Mouse (Mus musculus): ENCODE data around the gene Zdhhc13. TPM values are rescaled to one million over a fixed set of nuclear protein-coding genes. Genes with fewer than 3 reads are reported as not detected.

Zdhhc13 gene
- total and polyA plus RNA-seq, 2 experiments from 2014 or later, result 22.6 to 43.3 TPM

- Histone ChIP-seq H3K27ac (no peak overlapping the region), H3K27me3 (ENCODE audit: insufficient read depth, low read length) (no peaks in the 10 kb centered on the region), H3K4me2 (ENCODE audit: low read depth, low read length) (no peak overlapping the region), H3K9ac (replicated peaks; ENCODE audit: low read length) (no peak overlapping the region), H3K9me3 (ENCODE audit: low read length) (no peaks in the 10 kb centered on the region), H3K36me3 (ENCODE audit: insufficient read depth, low read length) (no peaks in the 10 kb centered on the region), H3K4me1 (ENCODE audit: insufficient read depth, low read length) (no peaks in the 10 kb centered on the region), H3K4me3 (ENCODE audit: low read length) (no peak overlapping the region)
- WGBS, result 73% methylated on average over 1 of the region's 1 CpGs
- ATAC-seq (no peak), DNase-seq (ENCODE audit: low spot score) (no peak)
- TF ChIP-seq CTCF (IDR thresholded peaks at IDR 0.05; ENCODE audit: low read depth), result no peak
Observed at GRCm38 (mm10) chr7:48860948-48861347, 72.1 kb downstream of the Zdhhc13 start.

DNA sequence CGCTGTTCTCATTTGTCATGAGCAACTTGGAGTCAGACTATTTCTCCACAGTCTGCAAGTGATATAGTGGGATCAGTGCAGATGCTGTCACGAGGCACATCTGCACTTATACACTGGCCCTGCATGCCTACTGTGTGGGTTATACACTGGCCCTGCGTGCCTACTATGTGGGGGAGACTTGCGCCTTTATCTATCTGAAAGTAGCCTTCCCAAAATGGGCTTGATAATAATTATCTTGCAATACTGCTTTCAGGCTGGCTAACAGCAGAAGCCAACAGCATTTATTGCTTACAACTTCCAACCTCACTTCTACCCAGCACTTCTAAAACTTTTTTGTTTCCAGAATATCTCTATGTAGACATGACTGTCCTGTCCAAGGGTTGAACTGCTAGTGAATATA is 73.0 kb downstream of the Zdhhc13 start:
- ATAC-seq, result no peak
- H3K36me3 ChIP-seq (ENCODE audit: insufficient read depth, low read length), result no peaks in the 10 kb centered on the region
- DNase-seq (ENCODE audit: low spot score), result no peak
- no peak overlapping the region for H3K4me3 ChIP-seq (ENCODE audit: low read length)
- no peak overlapping the region for H3K9ac ChIP-seq (replicated peaks; ENCODE audit: low read length)
- H3K27ac ChIP-seq, result no peak overlapping the region
- no peaks in the 10 kb centered on the region for H3K27me3 ChIP-seq (ENCODE audit: insufficient read depth, low read length)
- WGBS, result 84% methylated on average over 4 of the region's 4 CpGs
- TF ChIP-seq CTCF (IDR thresholded peaks at IDR 0.05; ENCODE audit: low read depth), result no peak
- no peaks in the 10 kb centered on the region for H3K9me3 ChIP-seq (ENCODE audit: low read length)
- no peaks in the 10 kb centered on the region for H3K4me1 ChIP-seq (ENCODE audit: insufficient read depth, low read length)
- H3K4me2 ChIP-seq (ENCODE audit: low read depth, low read length), result no peak overlapping the region

DNA sequence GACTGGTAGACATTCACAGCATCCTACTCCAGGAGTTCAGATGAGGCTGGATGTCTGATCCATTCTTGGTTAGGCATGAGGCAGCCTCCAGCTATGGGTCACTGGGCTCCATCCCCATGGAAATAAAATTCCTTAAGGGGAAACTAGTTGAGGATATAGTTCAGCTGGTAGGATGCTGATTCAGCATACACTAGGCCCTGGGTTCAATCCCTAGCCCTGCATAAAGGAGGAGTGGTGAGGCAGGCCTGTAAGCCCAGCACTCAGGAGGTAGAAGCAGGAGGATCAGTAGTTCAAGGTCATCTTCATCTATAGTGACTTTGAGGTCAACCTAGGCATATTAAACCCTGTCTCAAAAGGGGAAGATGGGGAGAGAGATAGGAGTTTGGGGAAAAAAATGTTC is 75.4 kb downstream of the Zdhhc13 start:
- Histone ChIP-seq H3K9me3 (ENCODE audit: low read length) (no peaks in the 10 kb centered on the region), H3K36me3 (ENCODE audit: insufficient read depth, low read length) (no peaks in the 10 kb centered on the region), H3K9ac (replicated peaks; ENCODE audit: low read length) (no peak overlapping the region), H3K4me2 (ENCODE audit: low read depth, low read length) (no peak overlapping the region), H3K4me3 (ENCODE audit: low read length) (no peak overlapping the region), H3K4me1 (ENCODE audit: insufficient read depth, low read length) (no peaks in the 10 kb centered on the region), H3K27me3 (ENCODE audit: insufficient read depth, low read length) (no peaks in the 10 kb centered on the region), H3K27ac (no peak overlapping the region)
- DNase-seq (ENCODE audit: low spot score), result no peak
- ATAC-seq, result no peak
- no peak for TF ChIP-seq CTCF (IDR thresholded peaks at IDR 0.05; ENCODE audit: low read depth)

GRCm38 (mm10) chr7:48864671-48865458 is 76.1 kb downstream of the Zdhhc13 start:
- TF ChIP-seq CTCF (IDR thresholded peaks at IDR 0.05; ENCODE audit: low read depth), result no peak
- Histone ChIP-seq H3K27me3 (ENCODE audit: insufficient read depth, low read length) (no peaks in the 10 kb centered on the region), H3K4me2 (ENCODE audit: low read depth, low read length) (no peak overlapping the region), H3K9me3 (ENCODE audit: low read length) (no peaks in the 10 kb centered on the region), H3K4me3 (ENCODE audit: low read length) (no peak overlapping the region), H3K27ac (no peak overlapping the region), H3K36me3 (ENCODE audit: insufficient read depth, low read length) (no peaks in the 10 kb centered on the region), H3K9ac (replicated peaks; ENCODE audit: low read length) (no peak overlapping the region), H3K4me1 (ENCODE audit: insufficient read depth, low read length) (no peaks in the 10 kb centered on the region)
- ATAC-seq, result no peak
- no peak for DNase-seq (ENCODE audit: low spot score)
- 90% methylated on average over 9 of the region's 9 CpGs for WGBS

GRCm38 (mm10) chr7:48867576-48867975 is 78.8 kb downstream of the Zdhhc13 start:
- no peaks in the 10 kb centered on the region for H3K36me3 ChIP-seq (ENCODE audit: insufficient read depth, low read length)
- H3K9ac ChIP-seq (replicated peaks; ENCODE audit: low read length), result no peak overlapping the region
- H3K9me3 ChIP-seq (ENCODE audit: low read length), result no peaks in the 10 kb centered on the region
- no peaks in the 10 kb centered on the region for H3K4me1 ChIP-seq (ENCODE audit: insufficient read depth, low read length)
- H3K27ac ChIP-seq, result no peak overlapping the region
- WGBS, result 86% methylated on average over 18 of the region's 18 CpGs
- H3K4me2 ChIP-seq (ENCODE audit: low read depth, low read length), result no peak overlapping the region
- TF ChIP-seq CTCF (IDR thresholded peaks at IDR 0.05; ENCODE audit: low read depth), result no peak
- DNase-seq (ENCODE audit: low spot score) (no peak), ATAC-seq (no peak)
- no peaks in the 10 kb centered on the region for H3K27me3 ChIP-seq (ENCODE audit: insufficient read depth, low read length)
- no peak overlapping the region for H3K4me3 ChIP-seq (ENCODE audit: low read length)

DNA sequence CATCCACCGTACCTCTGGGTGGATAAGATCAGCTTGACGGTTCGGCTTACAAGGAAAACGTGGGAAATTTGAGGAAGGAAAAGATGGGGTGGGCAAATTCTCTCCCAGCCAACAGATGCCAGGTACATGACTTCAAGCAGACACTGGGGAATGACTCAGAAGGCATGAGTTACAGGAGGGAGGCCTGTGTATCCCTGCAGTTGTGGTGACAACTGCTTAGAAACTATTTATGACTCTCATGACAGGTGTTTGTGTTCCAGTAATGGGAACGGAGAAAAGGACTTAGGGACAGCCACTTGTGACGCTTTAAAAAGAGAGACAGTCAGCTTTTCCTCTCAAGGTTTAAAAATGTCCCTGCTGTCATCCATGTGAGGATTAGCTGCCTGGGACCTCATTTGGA is 81.3 kb downstream of the Zdhhc13 start:
- Histone ChIP-seq H3K4me3 (ENCODE audit: low read length) (no peak overlapping the region), H3K4me2 (ENCODE audit: low read depth, low read length) (no peak overlapping the region), H3K9ac (replicated peaks; ENCODE audit: low read length) (no peak overlapping the region), H3K27ac (no peak overlapping the region), H3K36me3 (ENCODE audit: insufficient read depth, low read length) (no peaks in the 10 kb centered on the region), H3K4me1 (ENCODE audit: insufficient read depth, low read length) (no peaks in the 10 kb centered on the region), H3K27me3 (ENCODE audit: insufficient read depth, low read length) (no peaks in the 10 kb centered on the region), H3K9me3 (ENCODE audit: low read length) (no peaks in the 10 kb centered on the region)
- WGBS, result 84% methylated on average over 6 of the region's 6 CpGs
- no peak for DNase-seq (ENCODE audit: low spot score)
- ATAC-seq, result no peak
- TF ChIP-seq CTCF (IDR thresholded peaks at IDR 0.05; ENCODE audit: low read depth), result no peak

DNA sequence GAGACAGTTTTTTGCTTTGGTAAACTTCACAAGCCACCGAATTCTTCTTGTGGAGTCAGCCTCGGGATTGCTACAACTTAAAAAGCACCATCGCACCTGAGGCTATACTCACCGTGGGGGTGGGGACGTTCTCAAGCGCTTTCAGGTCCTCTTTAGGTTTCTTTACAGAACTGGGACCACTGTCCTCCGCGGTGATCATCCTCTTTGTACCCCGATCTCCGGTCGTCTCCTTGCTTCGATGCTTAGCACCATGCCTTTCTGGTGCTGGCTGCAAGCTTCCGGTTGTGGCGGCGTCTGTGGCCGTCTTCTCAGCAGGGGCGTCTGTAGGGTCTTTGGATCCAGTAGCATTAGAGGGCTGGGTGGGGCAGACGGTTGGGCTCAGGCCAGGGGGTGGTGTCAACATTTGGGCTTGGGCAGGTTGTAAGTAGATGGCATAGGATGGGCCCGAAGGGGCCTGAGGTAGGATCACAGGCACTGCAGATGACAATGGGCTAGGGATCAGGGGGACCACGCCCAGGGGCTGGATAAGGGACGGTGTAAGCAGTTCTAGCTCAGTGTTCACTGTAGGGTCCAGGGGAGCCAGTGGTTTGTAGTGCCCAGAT is 81.9 kb downstream of the Zdhhc13 start:
- H3K4me2 ChIP-seq (ENCODE audit: low read depth, low read length), result no peak overlapping the region
- ATAC-seq (no peak), DNase-seq (ENCODE audit: low spot score) (no peak)
- no peaks in the 10 kb centered on the region for H3K27me3 ChIP-seq (ENCODE audit: insufficient read depth, low read length)
- no peaks in the 10 kb centered on the region for H3K4me1 ChIP-seq (ENCODE audit: insufficient read depth, low read length)
- no peaks in the 10 kb centered on the region for H3K36me3 ChIP-seq (ENCODE audit: insufficient read depth, low read length)
- H3K4me3 ChIP-seq (ENCODE audit: low read length), result no peak overlapping the region
- H3K9ac ChIP-seq (replicated peaks; ENCODE audit: low read length), result no peak overlapping the region
- no peaks in the 10 kb centered on the region for H3K9me3 ChIP-seq (ENCODE audit: low read length)
- H3K27ac ChIP-seq, result no peak overlapping the region
- WGBS, result 92% methylated on average over 21 of the region's 21 CpGs
- no peak for TF ChIP-seq CTCF (IDR thresholded peaks at IDR 0.05; ENCODE audit: low read depth)
